Mouse (Mus musculus) limb, embryonic 14.5 days (tissue): ENCODE results near the gene Fkbpl. TPM values are rescaled to one million over a fixed set of nuclear protein-coding genes. Genes with fewer than 3 reads are reported as not detected.

Source experiments
- ATAC-seq: fragments of 200-750 bp; cut with Nextera tagmentation; 2 replicates; pipeline ENCODE4 v1.8.0; 2017; ENCODE audit warnings: low read depth, moderate number of reproducible peaks, moderate TSS enrichment; ENCODE audit not compliant: low FRiP score
- DNase-seq: peaks from one replicate; pipeline ENCODE4 v3.0.0-alpha.2; 2015; ENCODE audit warnings: low spot score
- H3K27ac ChIP-seq: fragments of 300-500 bp; sonication (generic); replicated peaks from 2 replicates; pipeline ENCODE4 v1.5.1; 2014; ENCODE audit warnings: low read depth, mild to moderate bottlenecking, low read length, moderate library complexity, mixed read lengths
- H3K27me3 ChIP-seq: fragments of 300-500 bp; sonication (generic); 2 replicates; pipeline ENCODE4 v1.6.1; 2014; ENCODE audit warnings: low read length, mixed read lengths; ENCODE audit not compliant: control insufficient read depth, insufficient read depth
- H3K36me3 ChIP-seq: fragments of 300-500 bp; sonication (generic); 2 replicates; pipeline ENCODE4 v1.6.1; 2014; ENCODE audit warnings: mild to moderate bottlenecking, low read length, moderate library complexity, mixed read lengths; ENCODE audit not compliant: control insufficient read depth, insufficient read depth
- H3K4me1 ChIP-seq: fragments of 300-500 bp; sonication (generic); 2 replicates; pipeline ENCODE4 v1.6.1; 2014; ENCODE audit warnings: antibody characterized with exemption, low read length, mixed read lengths; ENCODE audit not compliant: control insufficient read depth, insufficient read depth
- H3K4me2 ChIP-seq: fragments of 300-500 bp; sonication (generic); replicated peaks from 2 replicates; pipeline ENCODE4 v1.6.1; 2014; ENCODE audit warnings: low read depth, mild to moderate bottlenecking, low read length, moderate library complexity; ENCODE audit not compliant: severe bottlenecking
- H3K4me3 ChIP-seq: fragments of 300-500 bp; sonication (generic); replicated peaks from 2 replicates; pipeline ENCODE4 v1.5.1; 2014; ENCODE audit warnings: low read length
- H3K9ac ChIP-seq: fragments of 300-500 bp; sonication (generic); 2 replicates; pipeline ENCODE4 v1.6.1; 2014; ENCODE audit warnings: mild to moderate bottlenecking, low read depth, low read length, moderate library complexity; ENCODE audit not compliant: severe bottlenecking
- H3K9me3 ChIP-seq: fragments of 300-500 bp; sonication (generic); 2 replicates; pipeline ENCODE4 v1.6.1; 2016; ENCODE audit warnings: low read length; ENCODE audit not compliant: control insufficient read depth
- POLR2A ChIP-seq: fragments of 200-500 bp; IDR thresholded peaks from 2 replicates; pipeline ENCODE4 v1.8.0; 2012; ENCODE audit warnings: inconsistent platforms, mild to moderate bottlenecking, moderate library complexity, borderline replicate concordance; ENCODE audit not compliant: insufficient read depth, insufficient read length; ENCODE audit errors: extremely low read depth
- WGBS: fragments of 180-500 bp; shearing (Covaris S2); extraction: QIAGEN DNeasy Blood & Tissue Kit; methylation state at CpG from one replicate; pipeline ENCODE4 v1.1.7; 2014; 5-methylcytosine and 5-hydroxymethylcytosine counted together
- polyA plus RNA-seq, 2 experiments: library from polyadenylated mRNA; depleted of rRNA in 1 of 2; stranded (reverse) in 1 of 2; unstranded in 1 of 2; fragments of >200 nt; fragmentation: Nextera tagmentation in 1 of 2; extraction: Ambion mirVana in 1 of 2; gene quantifications; 2 replicates each; pipeline versions ENCODE4 v1.2.1 to v1.2.3; 2012 to 2014

Fkbpl gene
- polyA plus RNA-seq, 2 experiments, result 5.1 to 11.9 TPM

GRCm38 (mm10) chr17:34603375-34604060 lies 41.0 kb upstream of the Fkbpl start, which contains the start of gene Rnf5:
TSS of gene Rnf5 (minus strand) at chr17:34603690.
- H3K27ac ChIP-seq, result peak within 1 kb of the TSS; percentile 71
- H3K9ac ChIP-seq, result peak within 1 kb of the TSS; percentile 55
- peak within 1 kb of the TSS; percentile 92 for H3K4me2 ChIP-seq
- under 1% methylated on average over 29 of the region's 30 CpGs for WGBS
- H3K27me3 ChIP-seq, result no peaks in the 10 kb centered on the region
- H3K9me3 ChIP-seq, result no peaks in the 10 kb centered on the region
- peak within 1 kb of the TSS; percentile 95 for H3K4me3 ChIP-seq
- ATAC-seq (peak; percentile 95), DNase-seq (peak; percentile 100)
- peaks cover 24% of the 10 kb centered on the region for H3K4me1 ChIP-seq
- TF ChIP-seq POLR2A, result no peak
- H3K36me3 ChIP-seq, result peaks cover 27% of the 10 kb centered on the region

- WGBS, result 0% methylated on average over 35 of the region's 35 CpGs
- peak; percentile 89 for ATAC-seq
- Histone ChIP-seq H3K36me3 (peaks cover 30% of the 10 kb centered on the region), H3K4me2 (peak within 1 kb of the TSS; percentile 92), H3K9ac (peak within 1 kb of the TSS; percentile 88), H3K9me3 (no peaks in the 10 kb centered on the region), H3K4me1 (peaks cover 26% of the 10 kb centered on the region), H3K27me3 (no peaks in the 10 kb centered on the region), H3K27ac (peak within 1 kb of the TSS; percentile 71), H3K4me3 (peak within 1 kb of the TSS; percentile 95)
- no peak for TF ChIP-seq POLR2A
- DNase-seq, result peak; percentile 100
Observed at GRCm38 (mm10) chr17:34604061-34604508, 40.5 kb upstream of the Fkbpl start, which contains the start of gene Agpat1. TSS of gene Agpat1 (plus strand) at chr17:34604262.

GRCm38 (mm10) chr17:34604511-34605237 lies 39.9 kb upstream of the Fkbpl start:
- Histone ChIP-seq H3K4me3 (peak overlapping the region; percentile 95), H3K9me3 (no peaks in the 10 kb centered on the region), H3K4me2 (peak overlapping the region; percentile 92), H3K27me3 (no peaks in the 10 kb centered on the region), H3K36me3 (peaks cover 30% of the 10 kb centered on the region), H3K27ac (peak overlapping the region; percentile 71), H3K4me1 (peaks cover 26% of the 10 kb centered on the region), H3K9ac (peak overlapping the region; percentile 88)
- no peak; the same call in 1 of the 2 replicates for ATAC-seq
- 12% methylated on average over 24 of the region's 24 CpGs for WGBS
- TF ChIP-seq POLR2A, result no peak
- DNase-seq, result no peak

- Histone ChIP-seq H3K4me2 (peak overlapping the region; percentile 92), H3K27me3 (no peaks in the 10 kb centered on the region), H3K4me3 (peak overlapping the region; percentile 95), H3K4me1 (peaks cover 26% of the 10 kb centered on the region), H3K9ac (peak overlapping the region; percentile 88), H3K9me3 (no peaks in the 10 kb centered on the region), H3K27ac (peak overlapping the region; percentile 44), H3K36me3 (peaks cover 26% of the 10 kb centered on the region)
- DNase-seq, result peak; percentile 96
- WGBS, result 0% methylated on average over 23 of the region's 30 CpGs
- 0 out of 2 replicates have a peak, but pooled peaks have one; percentile 73 for TF ChIP-seq POLR2A
- peak; percentile 50 for ATAC-seq
Observed at GRCm38 (mm10) chr17:34605609-34606008, 39.0 kb upstream of the Fkbpl start.
